Mouse (Mus musculus) MEL (cell line): Measurements from ENCODE around the gene Olfr523. TPM values are rescaled to one million over a fixed set of nuclear protein-coding genes. Genes with fewer than 3 reads are reported as not detected.

Experiments
- DNase-seq: peaks from one replicate; pipeline ENCODE4 v3.0.0; 2011; ENCODE audit warnings: low read depth, low spot score
- H3K27ac ChIP-seq: 2 replicates; pipeline ENCODE4 v1.5.1; 2012; ENCODE audit warnings: low read depth, mild to moderate bottlenecking, control low read depth, low read length, moderate library complexity; ENCODE audit not compliant: control insufficient read depth
- H3K27me3 ChIP-seq, 2 experiments: fragments of 150-350 bp in 1 of 2; sonication (generic) in 1 of 2; 2 replicates each; pipeline ENCODE4 v1.6.1; 2012; ENCODE audit warnings: low read length in 2 of 2, mild to moderate bottlenecking in 2 of 2, improper control_type of control experiment in 1 of 2, moderate library complexity in 1 of 2; ENCODE audit not compliant: insufficient read depth in 2 of 2, control insufficient read depth in 1 of 2
- H3K36me3 ChIP-seq, 2 experiments: 2 replicates each; pipeline ENCODE4 v1.6.1; 2012 to 2014; ENCODE audit warnings: low read length in 2 of 2, improper control_type of control experiment in 1 of 2, inconsistent platforms in 1 of 2, mild to moderate bottlenecking in 1 of 2; ENCODE audit not compliant: insufficient read depth in 2 of 2, control insufficient read depth in 1 of 2
- H3K4me1 ChIP-seq, 2 experiments: fragments of 150-350 bp in 1 of 2; sonication (generic) in 1 of 2; 2 replicates each; pipeline ENCODE4 v1.6.1; 2012; ENCODE audit warnings: low read length in 2 of 2, improper control_type of control experiment in 1 of 2, mild to moderate bottlenecking in 1 of 2; ENCODE audit not compliant: insufficient read depth in 2 of 2, control insufficient read depth in 1 of 2
- H3K4me3 ChIP-seq, 2 experiments: fragments of 150-350 bp in 1 of 2; sonication (generic) in 1 of 2; 2 replicates each; pipeline ENCODE4 v1.5.1; 2012; ENCODE audit warnings: low read depth in 2 of 2, low read length in 2 of 2, mild to moderate bottlenecking in 2 of 2, moderate library complexity in 2 of 2, control low read depth in 1 of 2, improper control_type of control experiment in 1 of 2; ENCODE audit not compliant: control insufficient read depth in 1 of 2, insufficient read depth in 1 of 2
- H3K79me2 ChIP-seq: 2 replicates; pipeline ENCODE4 v1.6.1; 2012; ENCODE audit warnings: mild to moderate bottlenecking, low read length, moderate library complexity; ENCODE audit not compliant: control insufficient read depth, poor library complexity, insufficient read depth
- H3K9ac ChIP-seq: 2 replicates; pipeline ENCODE4 v1.6.1; 2012; ENCODE audit warnings: low read depth, mild to moderate bottlenecking, control low read depth, low read length, moderate library complexity; ENCODE audit not compliant: control insufficient read depth, poor library complexity, severe bottlenecking
- H3K9me3 ChIP-seq: fragments of 150-350 bp; sonication (generic); replicated peaks from 2 replicates; pipeline ENCODE4 v1.6.1; 2012; ENCODE audit warnings: mild to moderate bottlenecking, low read length, improper control_type of control experiment, moderate library complexity; ENCODE audit not compliant: insufficient read depth
- BHLHE40 ChIP-seq: IDR thresholded peaks from 2 replicates; pipeline ENCODE4 v1.6.1; 2012; ENCODE audit warnings: low read depth, mild to moderate bottlenecking, inconsistent platforms, low read length, improper control_type of control experiment, borderline replicate concordance
- CTCF ChIP-seq, 3 experiments: IDR thresholded peaks in 2 of 3; conservative IDR thresholded peaks in 1 of 3; 2 replicates each; pipeline ENCODE4 v1.5.1; 2011 to 2012; ENCODE audit warnings: low read length in 3 of 3, low read depth in 2 of 3, mild to moderate bottlenecking in 2 of 3, improper control_type of control experiment in 1 of 3, inconsistent platforms in 1 of 3, mixed read lengths in 1 of 3, moderate library complexity in 1 of 3; ENCODE audit not compliant: control insufficient read depth in 1 of 3, insufficient read depth in 1 of 3, poor library complexity in 1 of 3, severe bottlenecking in 1 of 3
- GABPA ChIP-seq: IDR thresholded peaks from 2 replicates; pipeline ENCODE4 v1.6.1; 2012; ENCODE audit warnings: low read depth, mild to moderate bottlenecking, inconsistent platforms, low read length, improper control_type of control experiment, moderate library complexity
- KAT2A ChIP-seq: conservative IDR thresholded peaks from 2 replicates; pipeline ENCODE4 v1.6.1; 2012; ENCODE audit warnings: low read depth, low read length, improper control_type of control experiment, inconsistent platforms
- MXI1 ChIP-seq: IDR thresholded peaks from 2 replicates; pipeline ENCODE4 v1.6.1; 2011; ENCODE audit warnings: mild to moderate bottlenecking, low read depth, low read length, improper control_type of control experiment
- NELFE ChIP-seq: IDR thresholded peaks from 2 replicates; pipeline ENCODE4 v1.6.1; 2011; ENCODE audit warnings: low read depth, low read length, improper control_type of control experiment
- POLR2AphosphoS5 ChIP-seq: IDR thresholded peaks from 2 replicates; pipeline ENCODE4 v1.6.1; 2012; ENCODE audit warnings: low read depth, borderline replicate concordance, mild to moderate bottlenecking, inconsistent platforms, low read length, moderate library complexity, mixed read lengths
- RCOR1 ChIP-seq: IDR thresholded peaks from 2 replicates; pipeline ENCODE4 v1.6.1; 2012; ENCODE audit warnings: low read depth, mild to moderate bottlenecking, inconsistent platforms, low read length, improper control_type of control experiment
- SMC3 ChIP-seq: IDR thresholded peaks from 2 replicates; pipeline ENCODE4 v1.6.1; 2011; ENCODE audit warnings: low read depth, low read length, improper control_type of control experiment
- TAL1 ChIP-seq: IDR thresholded peaks from 2 replicates; pipeline ENCODE4 v1.6.1; 2012; ENCODE audit warnings: mild to moderate bottlenecking, inconsistent platforms, low read length, moderate library complexity, mixed read lengths
- TCF12 ChIP-seq: IDR thresholded peaks from 2 replicates; pipeline ENCODE4 v1.6.1; 2014; ENCODE audit warnings: low read depth, mild to moderate bottlenecking, inconsistent platforms, low read length, improper control_type of control experiment, moderate library complexity
- USF1 ChIP-seq: IDR thresholded peaks from 2 replicates; pipeline ENCODE4 v1.6.1; 2014; ENCODE audit warnings: low read depth, mild to moderate bottlenecking, inconsistent platforms, low read length, improper control_type of control experiment, moderate library complexity
- USF2 ChIP-seq, 2 experiments: IDR thresholded peaks; 2 replicates each; pipeline ENCODE4 v1.6.1; 2011 to 2012; ENCODE audit warnings: improper control_type of control experiment in 2 of 2, low read length in 2 of 2, borderline replicate concordance in 1 of 2, inconsistent platforms in 1 of 2, low read depth in 1 of 2, mild to moderate bottlenecking in 1 of 2; ENCODE audit not compliant: insufficient read depth in 1 of 2
- ZNF384 ChIP-seq: IDR thresholded peaks from 2 replicates; pipeline ENCODE4 v1.6.1; 2012; ENCODE audit warnings: low read depth, mild to moderate bottlenecking, inconsistent platforms, low read length, improper control_type of control experiment
- polyA plus RNA-seq, 2 experiments: library from polyadenylated mRNA; stranded (reverse) in 1 of 2; unstranded in 1 of 2; fragments of >175 nt in 1 of 2; fragments of >200 nt in 1 of 2; gene quantifications; 2 replicates each; pipeline versions ENCODE4 v1.2.1 to v1.2.4; 2012; ENCODE audit warnings: low replicate concordance in 2 of 2, low read depth in 1 of 2; ENCODE audit not compliant: insufficient read length in 2 of 2, insufficient read depth in 1 of 2, missing spikeins in 1 of 2
- total RNA-seq: library from RNA; depleted of rRNA; stranded (reverse); fragments of 300-350 nt; gene quantifications from 2 replicates; pipeline ENCODE4 v1.2.3, GENCODE M21; 2012; rRNA removed

The Olfr523 gene
- total RNA-seq = not detected in 2 replicates
- not detected for polyA plus RNA-seq

DNA sequence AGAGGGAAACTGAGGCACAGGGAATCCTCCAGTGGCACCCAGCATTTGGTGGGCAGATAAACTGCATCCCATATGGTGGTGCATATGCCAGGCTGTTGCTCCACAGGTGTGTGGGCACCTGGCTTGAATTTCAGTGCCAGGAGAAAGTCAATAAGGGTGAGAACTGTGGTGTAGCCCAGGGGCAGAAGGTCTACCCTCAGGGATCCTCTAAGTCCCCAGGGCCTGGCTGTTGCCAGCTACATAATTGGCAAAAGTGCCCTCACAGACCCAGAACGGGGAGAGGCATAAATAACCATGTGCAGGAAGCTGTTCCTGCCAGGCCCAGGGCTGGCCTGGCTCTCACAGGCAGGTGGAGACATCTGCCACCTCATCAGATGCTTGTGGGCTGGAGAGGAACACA lies at the start of gene Olfr523:
Gene Olfr523 (plus strand): TSS at position 282 of the 400 bp plus-strand sequence.
- no peaks in the 10 kb centered on the region for H3K9me3 ChIP-seq
- no peak for DNase-seq
- H3K4me3 ChIP-seq = no peak within 1 kb of the TSS
- TF ChIP-seq TAL1 (no peak), KAT2A (no peak), NELFE (no peak)
- TF ChIP-seq, all 39 proteins: peak for 0
- Histone ChIP-seq H3K27me3 (no peaks in the 10 kb centered on the region), H3K36me3 (no peaks in the 10 kb centered on the region), H3K9ac (no peak within 1 kb of the TSS), H3K79me2 (no peaks in the 10 kb centered on the region), H3K4me1 (no peaks in the 10 kb centered on the region), H3K27ac (no peak within 1 kb of the TSS)

DNA sequence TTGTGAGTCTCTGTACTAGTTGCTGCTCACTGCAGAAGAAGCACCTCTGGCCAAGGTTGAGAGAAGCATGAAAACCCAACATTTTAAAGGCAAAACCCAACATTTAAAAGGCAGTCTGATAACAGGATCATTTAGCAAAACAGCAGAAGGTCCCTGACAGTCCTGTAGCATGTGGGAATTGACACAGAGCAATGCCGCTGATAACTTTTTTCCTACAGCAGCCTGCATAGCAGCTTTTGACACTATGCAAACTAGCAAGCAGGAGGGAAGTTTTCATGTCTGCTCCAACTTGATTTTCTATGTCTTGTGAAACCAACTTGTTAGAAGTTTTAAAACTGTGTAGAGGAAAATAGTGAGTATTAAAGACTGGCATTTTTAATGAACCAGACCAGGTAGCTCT lies 48.6 kb upstream of the Olfr523 start:
- no peak overlapping the region for H3K9ac ChIP-seq
- no peaks in the 10 kb centered on the region; a peak in 1 of 4 replicates for H3K4me1 ChIP-seq
- H3K27ac ChIP-seq = no peak overlapping the region
- no peaks in the 10 kb centered on the region; a peak in 1 of 4 replicates for H3K36me3 ChIP-seq
- H3K79me2 ChIP-seq = no peaks in the 10 kb centered on the region
- no peaks in the 10 kb centered on the region for H3K27me3 ChIP-seq
- no peak overlapping the region for H3K4me3 ChIP-seq
- no peak for TF ChIP-seq RCOR1
- no peak for TF ChIP-seq USF2 (IDR thresholded peaks at IDR 0.05; ENCODE audit: borderline replicate concordance in 1 of 2, insufficient read depth in 1 of 2, low read depth in 1 of 2, low read length in 2 of 2)
- TF ChIP-seq GABPA = no peak
- no peak for TF ChIP-seq USF1
- TF ChIP-seq TCF12 = no peak
- TF ChIP-seq NELFE = no peak
- no peak for DNase-seq
- no peaks in the 10 kb centered on the region for H3K9me3 ChIP-seq

DNA sequence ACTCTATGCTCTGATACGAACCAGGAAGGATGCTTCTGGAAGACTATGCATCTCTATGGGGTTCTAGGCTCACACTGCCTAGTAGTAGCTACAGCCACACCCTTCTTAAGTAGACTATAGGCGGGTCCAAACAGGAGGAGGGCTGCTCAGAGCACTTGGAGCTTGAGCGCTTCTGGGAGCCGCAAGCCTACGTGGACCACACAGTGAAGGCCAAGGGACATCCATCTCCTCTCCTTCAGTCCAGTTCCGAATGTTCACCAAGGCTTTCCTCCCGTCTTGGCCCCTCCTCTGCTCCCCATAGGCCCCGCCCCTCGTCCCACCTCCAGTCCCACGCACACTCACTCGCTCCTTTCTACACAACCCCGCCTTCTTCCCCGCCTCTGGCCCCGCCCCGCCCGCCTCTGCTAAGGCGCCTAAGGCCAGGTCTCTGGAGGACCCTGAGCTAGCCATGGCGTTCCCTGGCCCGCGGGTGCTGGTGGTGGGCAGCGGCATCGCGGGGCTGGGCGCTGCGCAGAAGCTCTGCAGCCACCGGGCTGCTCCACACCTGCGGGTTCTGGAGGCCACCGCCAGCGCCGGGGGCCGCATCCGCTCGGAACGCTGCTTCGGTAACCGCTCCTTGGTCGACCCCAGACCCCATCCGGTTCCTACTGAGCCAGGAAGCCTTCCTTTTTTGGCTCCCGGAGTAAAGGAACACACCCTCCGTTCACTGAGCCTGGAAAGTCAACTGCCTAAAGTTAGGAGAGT lies 47.6 kb upstream of the Olfr523 start:
- Histone ChIP-seq H3K9ac (no peak overlapping the region), H3K4me3 (no peak overlapping the region), H3K36me3 (no peaks in the 10 kb centered on the region; a peak in 1 of 4 replicates)
- TF ChIP-seq MXI1 (no peak), POLR2AphosphoS5 (no peak), NELFE (no peak), CTCF (IDR thresholded peaks at IDR 0.05 in 2 of 3, conservative IDR thresholded peaks at IDR 0.05 in 1 of 3; ENCODE audit: control insufficient read depth in 1 of 3, insufficient read depth in 1 of 3, low read depth in 2 of 3, low read length in 3 of 3, poor library complexity in 1 of 3, severe bottlenecking in 1 of 3) (no peak), SMC3 (no peak), ZNF384 (no peak), KAT2A (no peak), BHLHE40 (no peak)
- TF ChIP-seq, all 39 proteins: peak for 0
- Histone ChIP-seq H3K27me3 (no peaks in the 10 kb centered on the region), H3K4me1 (no peaks in the 10 kb centered on the region; a peak in 1 of 4 replicates), H3K27ac (no peak overlapping the region), H3K79me2 (no peaks in the 10 kb centered on the region), H3K9me3 (no peaks in the 10 kb centered on the region)
- no peak for DNase-seq
